Mouse (Mus musculus): ENCODE data around the gene Cyb5d2.

Gene Cyb5d2

GRCm38 (mm10) chr11:72795455-72796295, at the start of gene Cyb5d2, which contains the start of gene Zzef1:
Gene Cyb5d2 (minus strand): TSS chr11:72796142.
Gene Zzef1 (plus strand): TSS chr11:72796226.
- DNase-seq (ENCODE audit: extremely low read depth, insufficient read length, low spot score), result peak; percentile 93

DNA sequence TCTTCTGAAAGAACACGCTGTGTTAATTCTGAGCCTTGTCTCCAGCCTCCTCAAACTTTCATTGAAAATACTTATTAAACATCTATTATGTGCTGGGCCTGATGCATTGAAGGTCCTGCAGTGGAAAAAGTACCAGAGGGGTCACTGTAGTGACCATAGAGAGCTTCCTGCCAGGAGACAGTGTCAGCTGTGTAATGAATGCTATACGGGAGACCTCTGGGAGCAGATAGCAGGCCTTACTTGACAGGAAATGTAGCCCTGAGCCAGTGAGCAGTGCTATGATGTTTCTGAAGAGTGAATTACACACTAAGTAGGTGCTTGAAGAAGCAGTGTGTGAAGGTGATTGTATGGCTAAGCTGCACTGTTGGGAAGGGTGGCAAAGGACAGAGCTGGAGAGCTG, 49.6 kb upstream of the Cyb5d2 start:
- DNase-seq (ENCODE audit: extremely low read depth, insufficient read length, low spot score), result no peak

- no peak for DNase-seq (ENCODE audit: extremely low read depth, insufficient read length, low spot score)
These were observed 47.6 kb upstream of the Cyb5d2 start for GRCm38 (mm10) chr11:72843576-72843975.

- DNase-seq (ENCODE audit: extremely low read depth, insufficient read length, low spot score), result no peak
These were observed 46.8 kb upstream of the Cyb5d2 start for GRCm38 (mm10) chr11:72842731-72843130.

GRCm38 (mm10) chr11:72829869-72830268, 33.9 kb upstream of the Cyb5d2 start:
- DNase-seq (ENCODE audit: extremely low read depth, insufficient read length, low spot score), result no peak

- DNase-seq (ENCODE audit: extremely low read depth, insufficient read length, low spot score), result no peak
These were observed 25.1 kb upstream of the Cyb5d2 start for GRCm38 (mm10) chr11:72821041-72821440.

GRCm38 (mm10) chr11:72818067-72818466, 22.1 kb upstream of the Cyb5d2 start:
- no peak for DNase-seq (ENCODE audit: extremely low read depth, insufficient read length, low spot score)

- no peak for DNase-seq (ENCODE audit: extremely low read depth, insufficient read length, low spot score)
These were observed 20.9 kb upstream of the Cyb5d2 start for GRCm38 (mm10) chr11:72816859-72817258.

GRCm38 (mm10) chr11:72814188-72814587, 18.2 kb upstream of the Cyb5d2 start:
- no peak for DNase-seq (ENCODE audit: extremely low read depth, insufficient read length, low spot score)

DNA sequence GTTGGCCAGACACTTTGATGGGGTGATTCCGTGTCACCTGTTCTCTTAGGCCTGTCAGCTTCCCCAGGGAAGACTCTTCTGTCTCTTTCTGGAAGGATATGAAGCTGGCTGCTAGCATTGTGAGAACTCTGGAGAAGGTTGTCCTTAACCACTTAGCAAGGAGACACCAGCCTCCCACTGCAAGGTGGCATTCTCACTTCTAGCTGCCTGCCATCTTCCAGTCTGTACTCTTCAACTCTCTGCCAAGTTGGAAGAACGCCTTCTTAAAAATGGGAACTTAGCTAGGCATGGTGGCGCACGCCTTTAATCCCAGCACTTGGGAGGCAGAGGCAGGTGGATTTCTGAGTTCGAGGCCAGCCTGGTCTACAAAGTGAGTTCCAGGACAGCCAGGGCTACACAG, 17.7 kb upstream of the Cyb5d2 start:
- no peak for DNase-seq (ENCODE audit: extremely low read depth, insufficient read length, low spot score)

DNA sequence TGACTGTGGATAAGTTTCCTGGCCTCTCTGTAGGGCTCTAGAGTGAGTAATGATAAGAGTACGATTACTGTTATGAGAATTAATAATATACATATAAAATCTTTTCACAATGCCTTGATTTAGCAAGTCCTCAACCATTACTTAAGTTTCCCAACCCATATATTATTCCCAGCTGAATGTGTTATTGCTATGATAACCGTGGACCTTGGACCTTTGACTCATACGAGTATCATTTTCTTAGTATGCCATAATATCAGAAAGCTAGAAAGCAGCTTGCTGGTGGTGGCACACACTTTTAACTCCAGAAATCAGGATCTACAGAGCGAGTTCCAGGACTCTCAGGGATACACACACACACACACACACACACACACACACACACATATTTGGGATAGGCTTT, 12.1 kb upstream of the Cyb5d2 start:
- DNase-seq (ENCODE audit: extremely low read depth, insufficient read length, low spot score), result no peak

DNA sequence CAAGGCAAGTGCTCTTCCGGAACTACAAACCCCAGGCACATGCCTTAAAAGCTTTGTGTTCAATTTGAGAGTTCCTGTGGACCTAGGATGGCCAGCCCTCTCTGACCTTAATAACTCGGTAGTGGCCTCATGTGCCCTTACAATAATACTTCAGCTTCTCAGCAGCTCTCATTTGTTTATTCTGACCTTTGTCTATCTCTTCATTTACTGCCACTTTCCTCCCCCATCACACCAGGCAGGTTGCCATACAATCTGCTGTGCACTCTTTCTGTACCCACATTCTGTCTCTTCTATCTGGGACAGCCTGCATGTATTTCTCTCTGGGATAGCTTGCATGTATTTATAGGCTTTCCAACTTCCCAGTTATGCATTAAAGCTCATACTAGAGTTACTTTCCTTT, 10.6 kb upstream of the Cyb5d2 start:
- DNase-seq (ENCODE audit: extremely low read depth, insufficient read length, low spot score), result no peak

GRCm38 (mm10) chr11:72805232-72805631, 9.3 kb upstream of the Cyb5d2 start:
- DNase-seq (ENCODE audit: extremely low read depth, insufficient read length, low spot score), result no peak

DNA sequence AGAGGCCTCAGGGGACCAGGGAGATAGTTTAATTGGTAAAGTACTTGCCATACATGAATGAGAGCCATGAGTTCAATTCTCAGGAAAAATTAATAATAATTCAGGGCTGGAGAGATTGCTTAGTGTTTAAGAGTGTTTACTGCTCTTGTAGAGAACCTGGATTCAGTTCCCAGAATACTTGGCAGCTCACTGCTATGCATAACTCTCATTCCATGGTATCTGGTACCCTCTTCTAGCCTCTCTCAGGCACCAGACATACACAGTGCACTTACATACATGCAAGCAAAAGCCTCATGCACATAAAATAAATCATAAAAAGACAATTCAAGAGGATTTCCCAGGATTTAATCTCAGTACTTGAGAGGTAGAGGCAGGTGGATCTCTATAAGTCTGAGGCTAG, 8.6 kb upstream of the Cyb5d2 start:
- DNase-seq (ENCODE audit: extremely low read depth, insufficient read length, low spot score), result no peak

GRCm38 (mm10) chr11:72803038-72803437, 7.1 kb upstream of the Cyb5d2 start:
- DNase-seq (ENCODE audit: extremely low read depth, insufficient read length, low spot score), result no peak

- no peak for DNase-seq (ENCODE audit: extremely low read depth, insufficient read length, low spot score)
These were observed 5.2 kb upstream of the Cyb5d2 start for GRCm38 (mm10) chr11:72801182-72801581.

- no peak for DNase-seq (ENCODE audit: extremely low read depth, insufficient read length, low spot score)
These were observed 2.2 kb upstream of the Cyb5d2 start for GRCm38 (mm10) chr11:72798112-72798511.

GRCm38 (mm10) chr11:72796773-72797338, 914 bp upstream of the Cyb5d2 start:
- no peak for DNase-seq (ENCODE audit: extremely low read depth, insufficient read length, low spot score)

DNA sequence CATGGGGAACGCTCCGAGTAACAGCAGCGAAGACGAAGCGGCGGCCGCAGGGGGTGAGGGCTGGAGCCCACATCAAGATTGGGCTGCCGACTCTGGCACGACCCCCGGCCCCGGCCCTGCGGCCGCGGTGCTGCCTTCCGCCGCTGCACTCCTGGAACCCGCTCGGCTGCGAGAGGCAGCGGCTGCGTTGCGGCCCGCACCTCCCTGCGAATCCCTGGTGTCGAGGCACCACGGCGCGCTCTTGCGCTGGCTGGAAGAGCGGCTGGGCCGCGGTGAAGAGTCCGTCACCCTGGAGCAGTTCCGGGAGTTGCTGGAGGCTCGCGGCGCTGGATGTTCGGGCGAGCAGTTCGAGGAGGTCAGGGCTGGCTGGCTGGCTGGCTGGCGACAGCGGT, 350 bp upstream of the Cyb5d2 start:
- no peak for DNase-seq (ENCODE audit: extremely low read depth, insufficient read length, low spot score)

- no peak for DNase-seq (ENCODE audit: extremely low read depth, insufficient read length, low spot score)
These were observed 840 bp downstream of the Cyb5d2 start for GRCm38 (mm10) chr11:72795149-72795454.

GRCm38 (mm10) chr11:72792033-72792432, 3.9 kb downstream of the Cyb5d2 start:
- peak; percentile 48 for DNase-seq (ENCODE audit: extremely low read depth, insufficient read length, low spot score)

- no peak for DNase-seq (ENCODE audit: extremely low read depth, insufficient read length, low spot score)
These were observed 13.4 kb downstream of the Cyb5d2 start for GRCm38 (mm10) chr11:72782503-72782902.
